In the genomic region with DNA sequence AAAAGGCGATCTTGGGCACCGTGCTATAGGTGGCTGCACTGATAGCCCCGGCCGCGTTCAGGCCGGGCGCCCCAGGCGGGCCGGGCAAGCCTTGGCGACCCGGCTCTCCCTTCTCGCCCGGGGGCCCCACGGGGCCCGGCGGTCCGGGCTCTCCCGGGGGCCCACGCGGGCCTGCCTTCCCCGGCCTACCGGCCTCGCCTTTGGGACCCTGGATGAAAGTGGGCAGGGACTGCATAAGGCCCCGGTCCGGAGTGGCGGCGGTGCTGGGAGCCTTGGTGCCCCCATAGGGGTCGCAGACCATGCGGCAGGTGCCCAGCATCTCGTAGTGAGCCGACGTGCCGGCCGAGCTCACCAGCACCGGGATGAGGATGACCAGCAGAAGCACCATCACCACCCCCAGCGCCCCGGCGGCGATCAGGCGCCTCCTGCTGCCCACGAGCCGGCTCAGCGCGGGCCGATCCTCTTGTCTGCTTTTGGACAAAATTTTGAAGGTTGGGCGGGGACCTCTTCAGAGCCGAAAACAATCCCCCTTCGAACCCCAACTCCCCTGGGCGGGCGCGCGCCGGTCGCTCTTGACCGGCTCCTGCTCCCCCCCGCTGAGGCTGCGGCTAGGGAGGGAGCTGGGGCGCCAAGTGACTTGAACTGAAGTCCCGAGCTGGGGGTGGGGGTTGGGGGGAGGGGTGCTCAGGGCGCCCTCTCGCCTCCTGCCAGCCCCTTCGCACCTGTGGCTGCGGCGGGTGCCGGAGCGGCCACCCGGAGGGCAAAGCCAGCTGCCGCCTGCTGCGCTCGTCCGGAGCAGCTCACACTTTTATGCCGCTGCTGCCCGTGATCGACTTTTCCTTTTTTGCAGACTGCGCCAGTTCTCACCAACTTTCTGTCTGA, we compare ENCODE assay signal across 8 mouse cellular contexts. TPM values are rescaled to one million over a fixed set of nuclear protein-coding genes. Genes with fewer than 3 reads are reported as not detected.
DNase-seq lines count a peak whose midpoint lies in the region; ATAC-seq and TF ChIP-seq lines count a peak whose summit lies in the region.

No protein-coding gene starts in this region.

- H3K9me3 ChIP-seq in E14TG2a.4 (ENCODE audit: low read length), result no peaks in the 10 kb centered on the region
- H3K9me3 ChIP-seq in hindbrain, embryonic 11.5 days (ENCODE audit: control insufficient read depth, low read length), result no peaks in the 10 kb centered on the region

- TF ChIP-seq CTCF in E14TG2a.4 (conservative IDR thresholded peaks at IDR 0.05; ENCODE audit: low read length), result no peak

- peak overlapping the region; percentile 67 for H3K9ac ChIP-seq in hindbrain, embryonic 11.5 days (ENCODE audit: low read depth, low read length)

- H3K4me2 ChIP-seq in hindbrain, embryonic 11.5 days (replicated peaks; ENCODE audit: low read depth, low read length), result peak overlapping the region; percentile 97

- DNase-seq in adrenal gland, postnatal 36 days, result peak; percentile 45 to 56
- DNase-seq in forelimb bud, embryonic 11.5 days (ENCODE audit: low read depth, low spot score), result peak; percentile 12
- peak; percentile 69 for DNase-seq in hindbrain, embryonic 11.5 days (ENCODE audit: low spot score)
- DNase-seq in layer of hippocampus, postnatal 10 days (ENCODE audit: low spot score in 2 of 2), result peak; percentile 55 to 71
- peak; percentile 54 for DNase-seq in right cerebral cortex, postnatal 4 days

- ATAC-seq in hindbrain, embryonic 11.5 days (ENCODE audit: low FRiP score), result peak; percentile 75
- ATAC-seq in activated CD4-positive, CD25-positive, alpha-beta regulatory T cell, adult 4 months, result no peak

- peak overlapping the region; percentile 76 for H3K27ac ChIP-seq in hindbrain, embryonic 11.5 days (ENCODE audit: low read depth, low read length)
- no peak overlapping the region for H3K27ac ChIP-seq in macrophage

- H3K79me2 ChIP-seq in macrophage (ENCODE audit: inconsistent target), result no peaks in the 10 kb centered on the region

- H3K4me1 ChIP-seq in E14TG2a.4 (replicated peaks; ENCODE audit: low read depth, low read length), result peaks cover 23% of the 10 kb centered on the region
- H3K4me1 ChIP-seq in hindbrain, embryonic 11.5 days (replicated peaks; ENCODE audit: control insufficient read depth, insufficient read depth, low read length), result 0 out of 2 replicates have a peak, but pooled peaks cover 7% of the 10 kb centered on the region

- H3K4me3 ChIP-seq in E14TG2a.4 (replicated peaks; ENCODE audit: low read length), result peak overlapping the region; percentile 79
- H3K4me3 ChIP-seq in hindbrain, embryonic 11.5 days (ENCODE audit: low read depth, low read length), result peak overlapping the region; percentile 59
- peak overlapping the region; percentile 3; the same call in 1 of the 2 replicates for H3K4me3 ChIP-seq in macrophage (ENCODE audit: inconsistent target)

- peaks cover 62% of the 10 kb centered on the region for H3K27me3 ChIP-seq in E14TG2a.4 (ENCODE audit: insufficient read depth, low read length)
- H3K27me3 ChIP-seq in hindbrain, embryonic 11.5 days (ENCODE audit: control insufficient read depth, insufficient read depth, low read length), result peaks cover 27% of the 10 kb centered on the region

- WGBS in hindbrain, embryonic 11.5 days, result under 1% methylated on average over 64 of the region's 75 CpGs
- WGBS in macrophage (ENCODE audit: missing documents), result 1% methylated on average over 69 of the region's 75 CpGs

- H3K36me3 ChIP-seq in E14TG2a.4 (ENCODE audit: insufficient read depth, low read length) (no peaks in the 10 kb centered on the region), macrophage (ENCODE audit: inconsistent target) (no peaks in the 10 kb centered on the region)
- no peaks in the 10 kb centered on the region for H3K36me3 ChIP-seq in hindbrain, embryonic 11.5 days (ENCODE audit: control insufficient read depth, insufficient read depth, low read length)

RNA-seq across cellular contexts. Expression of a gene that starts 0.9 kb away (rescaled TPM):
- total RNA-seq in adrenal gland, postnatal 36 days (2021), result not detected
- 7.9 and 8.3 TPM in 2 replicates for polyA plus RNA-seq in hindbrain, embryonic 11.5 days (2014; fragmentation: Nextera tagmentation; extraction: Ambion mirVana)
- 10 to 100 TPM; 67.2 to 72.7 TPM for total RNA-seq in layer of hippocampus, postnatal 10 days (2021)
- total RNA-seq in macrophage (2018; cell fraction: chromatin; rRNA removed), result under 1 TPM in 1 of 26 experiments, not detected in 25; 0.32 TPM
- total RNA-seq in macrophage (2018; cell fraction: cytosol; rRNA removed), result not detected
- total RNA-seq in macrophage (2018; cell fraction: nucleus; rRNA removed), result not detected
- not detected in 3 replicates for polyA plus RNA-seq in macrophage (2018)
- polyA plus RNA-seq in activated CD4-positive, CD25-positive, alpha-beta regulatory T cell, adult 4 months (2017; shearing (Covaris generic)), result not detected

Comparison
In these comparisons a context has a peak if more than half of its experiments do, and no peak if none do; other contexts are left out.
1. H3K4me3 ChIP-seq: peak in every context shown above with its lines; median percentile 79 in E14TG2a.4; 59 in hindbrain, embryonic 11.5 days; 3 in macrophage.
2. DNase-seq: peak in every context shown above with its lines; median percentile 69 in hindbrain, embryonic 11.5 days; 63 in layer of hippocampus, postnatal 10 days; 54 in right cerebral cortex, postnatal 4 days; 50 in adrenal gland, postnatal 36 days; 12 in forelimb bud, embryonic 11.5 days.